In the genomic region with DNA sequence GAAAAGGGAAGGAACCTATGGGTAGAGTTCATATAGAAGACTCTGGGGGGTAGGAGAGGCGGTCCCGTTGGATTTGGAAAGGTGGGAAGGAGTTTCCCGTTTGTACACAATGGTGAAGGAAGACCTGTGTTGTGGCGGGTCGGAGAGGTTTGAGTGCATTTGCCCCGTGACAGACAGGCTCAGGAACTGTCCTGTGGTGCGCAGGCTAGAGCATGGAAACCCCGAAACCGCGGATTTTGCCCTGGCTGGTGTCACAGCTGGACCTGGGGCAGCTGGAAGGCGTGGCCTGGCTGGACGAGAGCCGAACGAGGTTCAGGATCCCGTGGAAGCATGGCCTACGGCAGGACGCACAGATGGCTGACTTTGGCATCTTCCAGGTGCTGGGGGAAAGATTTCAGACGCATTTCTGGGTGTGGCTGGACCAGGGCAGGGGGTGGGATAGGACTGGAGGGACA, we compare ENCODE assay signal across 8 mouse cellular contexts. TPM values are rescaled to one million over a fixed set of nuclear protein-coding genes. Genes with fewer than 3 reads are reported as not detected.
DNase-seq lines count a peak whose midpoint lies in the region; ATAC-seq and TF ChIP-seq lines count a peak whose summit lies in the region.

A gene (minus strand): TSS at position 212 of the 455 bp plus-strand sequence.

- no peaks in the 10 kb centered on the region for H3K27me3 ChIP-seq in embryonic facial prominence, embryonic 10.5 days (replicated peaks; ENCODE audit: low read depth, poor library complexity, severe bottlenecking)
- no peaks in the 10 kb centered on the region for H3K27me3 ChIP-seq in kidney, adult 2 months (replicated peaks; ENCODE audit: control insufficient read depth, insufficient read depth, low read length)
- no peaks in the 10 kb centered on the region for H3K27me3 ChIP-seq in lung, embryonic 16.5 days (ENCODE audit: control insufficient read depth, insufficient read depth, low read depth, low read length)

- no peaks in the 10 kb centered on the region for H3K9me3 ChIP-seq in embryonic facial prominence, embryonic 10.5 days
- H3K9me3 ChIP-seq in lung, embryonic 16.5 days (ENCODE audit: control insufficient read depth, low read length) = no peaks in the 10 kb centered on the region

- ATAC-seq in lung, embryonic 16.5 days (ENCODE audit: low read depth) = peak; percentile 15; the same call in 1 of the 2 replicates

- TF ChIP-seq CTCF in kidney, adult 2 months (conservative IDR thresholded peaks at IDR 0.05; ENCODE audit: insufficient read depth, insufficient read length, low read depth, low read length) = no peak

- 4% methylated on average over 18 of the region's 18 CpGs for WGBS in embryonic facial prominence, embryonic 10.5 days
- whole genome bisulfite sequencing in kidney, adult 2 months = under 1% methylated on average over 18 of the region's 18 CpGs
- 0% methylated on average over 18 of the region's 18 CpGs for WGBS in lung, embryonic 16.5 days

- peak within 1 kb of the TSS; percentile 95 for H3K27ac ChIP-seq in embryonic facial prominence, embryonic 10.5 days (replicated peaks)
- H3K27ac ChIP-seq in kidney, adult 2 months (ENCODE audit: insufficient read depth, low read depth, low read length) = peak within 1 kb of the TSS; percentile 85
- peak within 1 kb of the TSS; percentile 85 for H3K27ac ChIP-seq in lung, embryonic 16.5 days (ENCODE audit: low read length)

- peak within 1 kb of the TSS; percentile 84 for H3K4me3 ChIP-seq in embryonic facial prominence, embryonic 10.5 days
- peak within 1 kb of the TSS; percentile 93 for H3K4me3 ChIP-seq in kidney, adult 2 months (ENCODE audit: insufficient read depth, low read depth, low read length)
- peak within 1 kb of the TSS; percentile 82 for H3K4me3 ChIP-seq in lung, embryonic 16.5 days (ENCODE audit: low read length)

- TF ChIP-seq POLR2A in kidney, adult 2 months (IDR thresholded peaks at IDR 0.05; ENCODE audit: low read depth, low read length) = no peak

- DNase-seq in 3T3-L1 (ENCODE audit: low read depth, low spot score) = peak; percentile 84
- peak; percentile 73 for DNase-seq in MN1 (ENCODE audit: low spot score)
- peak; percentile 67 for DNase-seq in embryonic facial prominence, embryonic 10.5 days (ENCODE audit: low spot score)
- DNase-seq in heart, adult 9 months (ENCODE audit: low spot score in 2 of 2) = peak; percentile 44 to 52
- DNase-seq in kidney, adult 2 months = peak; percentile 90
- peak; percentile 29 for DNase-seq in retina, embryonic 14.5 days (ENCODE audit: low spot score)
- DNase-seq in layer of hippocampus, postnatal 25 days (ENCODE audit: extremely low spot score in 1 of 2, low spot score in 1 of 2) = no peak

- peak within 1 kb of the TSS; percentile 89 for H3K4me2 ChIP-seq in lung, embryonic 16.5 days (ENCODE audit: low read depth, low read length)

- H3K4me1 ChIP-seq in embryonic facial prominence, embryonic 10.5 days = peaks cover 36% of the 10 kb centered on the region
- peaks cover 11% of the 10 kb centered on the region; the same call in 1 of the 2 replicates for H3K4me1 ChIP-seq in kidney, adult 2 months (ENCODE audit: control insufficient read depth, insufficient read depth, low read length)
- H3K4me1 ChIP-seq in lung, embryonic 16.5 days (replicated peaks; ENCODE audit: control insufficient read depth, insufficient read depth, low read length) = peaks cover 31% of the 10 kb centered on the region

- peaks cover 73% of the 10 kb centered on the region for H3K36me3 ChIP-seq in embryonic facial prominence, embryonic 10.5 days (replicated peaks)
- peaks cover 2% of the 10 kb centered on the region; the same call in 1 of the 2 replicates for H3K36me3 ChIP-seq in kidney, adult 2 months (ENCODE audit: control insufficient read depth, insufficient read depth, low read length)
- H3K36me3 ChIP-seq in lung, embryonic 16.5 days (ENCODE audit: control insufficient read depth, insufficient read depth, low read length) = peaks cover 39% of the 10 kb centered on the region

- H3K9ac ChIP-seq in lung, embryonic 16.5 days (ENCODE audit: low read length) = peak within 1 kb of the TSS; percentile 80

RNA-seq across cellular contexts. Expression of the gene that starts here (rescaled TPM):
- 87.0 and 90.7 TPM in 2 replicates for polyA plus RNA-seq in embryonic facial prominence, embryonic 10.5 days (2016; fragmentation: Nextera tagmentation; extraction: Ambion mirVana)
- polyA plus RNA-seq in kidney, adult 2 months (2012; rRNA removed) = 20.0 and 21.4 TPM in 2 replicates
- 62.0 and 64.5 TPM in 2 replicates for polyA plus RNA-seq in lung, embryonic 16.5 days (2015; fragmentation: Nextera tagmentation; extraction: Ambion mirVana)
- 1 to 10 TPM; 1.9 to 3.4 TPM for total RNA-seq in layer of hippocampus, postnatal 25 days (2021)

Comparison
In these comparisons a context has a peak if more than half of its experiments do, and no peak if none do; other contexts are left out.
1. DNase-seq: peak in 3T3-L1 (single experiment), MN1 (single experiment), embryonic facial prominence, embryonic 10.5 days (single experiment), heart, adult 9 months (2 of 2), kidney, adult 2 months (single experiment) and retina, embryonic 14.5 days (single experiment); none in layer of hippocampus, postnatal 25 days (0 of 2).
2. Peak in every context shown above with its lines, with median percentiles within 50 percentile points of each other: H3K27ac ChIP-seq and H3K4me3 ChIP-seq.